Mouse (Mus musculus): ENCODE measurements around the gene Med17. TPM values are rescaled to one million over a fixed set of nuclear protein-coding genes. Genes with fewer than 3 reads are reported as not detected.

Gene Med17
- polyA plus RNA-seq (2012; rRNA removed; ENCODE audit: low replicate concordance): 12.9 and 15.3 TPM in 2 replicates

DNA sequence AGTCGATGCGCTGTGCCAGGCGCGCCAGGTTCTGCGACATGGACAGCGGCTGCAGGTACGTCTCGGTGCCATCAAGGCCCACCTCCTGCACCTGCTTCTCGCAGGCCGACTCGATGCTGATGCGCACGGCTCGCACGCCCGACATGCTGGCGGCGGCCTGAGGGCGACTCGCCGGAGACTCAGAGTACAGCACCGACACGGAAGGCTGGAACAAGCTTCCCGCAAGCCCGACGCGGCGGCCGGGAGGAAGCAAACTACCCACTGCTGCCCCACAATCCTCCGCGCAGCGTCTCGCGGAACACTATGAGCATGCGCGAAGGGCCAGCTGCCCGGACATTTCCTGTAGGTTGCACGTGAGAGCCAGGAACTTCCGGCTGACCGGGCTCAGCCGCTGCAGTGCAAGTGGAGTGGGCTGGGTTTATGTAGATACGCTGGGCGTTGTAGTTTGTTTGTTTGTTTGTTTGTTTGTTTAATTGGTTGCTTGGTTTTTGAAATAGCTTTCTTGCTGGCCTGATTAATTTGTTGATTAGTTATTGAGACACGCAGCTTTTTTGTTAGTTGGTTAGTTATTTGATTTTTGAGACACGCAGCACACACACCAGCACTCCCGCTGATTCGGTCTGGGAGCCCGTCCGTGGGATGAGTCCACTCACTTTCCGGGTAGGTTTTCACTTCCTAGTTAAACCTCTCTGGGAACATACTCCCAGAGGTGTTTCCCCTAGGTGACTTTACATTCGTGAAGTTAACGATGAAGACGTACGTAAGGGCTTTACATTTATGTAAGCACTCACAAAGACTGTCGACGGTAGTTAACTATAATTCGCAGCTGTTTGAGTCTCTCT lies at the start of gene Med17:
Gene Med17, minus strand, starts transcription at position 283 of the 842 bp plus-strand sequence.

GRCm38 (mm10) chr9:15306398-15307119 lies 26.8 kb upstream of the Med17 start, which contains the start of gene 4931406C07Rik:
Gene 4931406C07Rik (minus strand): TSS chr9:15306448.

GRCm38 (mm10) chr9:15305503-15306397 lies 26.0 kb upstream of the Med17 start, which contains the start of gene Taf1d:
Gene Taf1d (plus strand): TSS chr9:15306214.

GRCm38 (mm10) chr9:15239042-15239925 lies 40.4 kb downstream of the Med17 start, which contains the start of gene Vstm5:
Gene Vstm5 (plus strand): TSS chr9:15239045.

Other genes starting within 250 kb of the Med17 start
- gene Panx1, start 234.5 kb downstream of the Med17 start, polyA plus RNA-seq (2012; rRNA removed; ENCODE audit: low replicate concordance): 74.2 and 149 TPM in 2 replicates
- 0.02 TPM in 1 of 2 replicates, not detected in the other for gene Hephl1, start 167.8 kb downstream of the Med17 start, polyA plus RNA-seq (2012; rRNA removed; ENCODE audit: low replicate concordance)
- gene Vstm5, start 40.9 kb downstream of the Med17 start, polyA plus RNA-seq (2012; rRNA removed; ENCODE audit: low replicate concordance): 26.3 and 38.0 TPM in 2 replicates
- 3.4 and 4.5 TPM in 2 replicates for gene Taf1d, start 26.3 kb upstream of the Med17 start, polyA plus RNA-seq (2012; rRNA removed; ENCODE audit: low replicate concordance)
- 11.7 and 15.1 TPM in 2 replicates for gene 4931406C07Rik, start 26.5 kb upstream of the Med17 start, polyA plus RNA-seq (2012; rRNA removed; ENCODE audit: low replicate concordance)
- gene Cep295, start 77.9 kb upstream of the Med17 start, polyA plus RNA-seq (2012; rRNA removed; ENCODE audit: low replicate concordance): 0.24 and 0.78 TPM in 2 replicates
- 4.3 and 9.7 TPM in 2 replicates for gene Smco4, start 213.5 kb upstream of the Med17 start, polyA plus RNA-seq (2012; rRNA removed; ENCODE audit: low replicate concordance)

Data from duodenum, adult 2 months (tissue).